Mouse (Mus musculus) heart, postnatal 4 days (tissue): ENCODE measurements at regions not wholly inside any gene's neighbourhood (a gene's known extent, or its start where the extent isn't known, plus 50 kb on each side); places are given as distances from the start of the nearest gene placed in this dataset.

Experiments used
- DNase-seq: peaks from one replicate; pipeline ENCODE4 v3.0.0; 2021

GRCm38 (mm10) chr17:14540269-14540975, 153.6 kb downstream of the Thbs2 start:
- no peak for DNase-seq

DNA sequence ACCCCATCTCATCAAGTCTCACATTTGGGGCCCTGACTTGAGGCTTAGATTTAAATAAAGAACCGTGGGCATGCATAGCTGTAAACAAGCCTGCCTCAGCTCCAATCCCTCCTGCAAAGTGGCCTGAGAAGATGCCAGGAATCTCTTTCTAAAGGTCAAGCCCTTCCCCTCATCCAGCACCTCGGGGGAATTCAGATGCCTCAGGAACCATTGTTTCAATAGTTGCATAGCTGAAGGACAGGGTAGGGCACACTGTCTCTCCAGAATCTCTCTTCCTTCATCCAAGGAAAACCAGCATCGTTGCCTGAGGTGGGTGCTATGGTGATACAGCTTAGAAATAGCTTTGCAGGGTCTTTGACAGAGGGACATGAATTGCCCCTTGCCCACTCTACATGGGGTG, 154.4 kb downstream of the Thbs2 start:
- no peak for DNase-seq

DNA sequence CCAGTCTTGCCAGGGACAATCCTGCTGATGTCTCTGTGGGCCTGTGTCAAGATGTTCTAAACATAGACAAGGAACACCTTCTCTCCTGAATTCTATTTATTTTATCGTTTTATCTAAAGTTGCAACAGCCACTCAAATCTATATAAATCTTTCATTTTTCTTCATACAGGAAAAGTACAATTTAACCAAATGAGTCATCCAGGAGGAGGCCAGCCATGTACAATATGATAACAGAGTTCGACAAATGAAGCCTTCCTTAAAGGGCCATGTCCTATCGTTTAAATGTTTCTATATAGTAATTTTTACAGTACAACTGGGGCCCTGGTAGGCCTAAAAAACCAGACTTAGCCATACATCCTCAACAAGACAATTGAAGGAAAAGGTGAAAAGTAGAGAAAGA, 154.8 kb downstream of the Thbs2 start:
- DNase-seq: no peak

DNA sequence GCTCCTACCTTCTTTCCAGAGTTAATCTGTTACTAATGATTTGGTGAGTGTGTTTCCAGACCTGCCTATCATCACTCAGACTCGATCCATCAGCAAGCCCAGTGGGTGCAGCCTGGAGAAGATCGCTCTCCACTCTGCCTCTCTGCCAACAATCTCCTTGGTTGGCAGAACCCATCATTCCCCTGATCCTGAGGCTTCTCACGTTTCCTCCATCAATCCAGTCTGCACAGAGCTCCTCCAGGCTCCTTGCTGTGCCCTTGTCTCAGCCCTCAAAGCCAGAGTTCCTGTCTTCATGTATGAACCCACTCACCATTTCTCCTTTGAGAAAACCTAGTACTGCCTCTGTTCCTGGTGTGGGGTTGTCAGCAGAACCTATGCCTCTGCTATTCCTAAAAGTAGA, 155.5 kb downstream of the Thbs2 start:
- DNase-seq: no peak

- no peak for DNase-seq
Observed at GRCm38 (mm10) chr17:14532979-14533314, 161.1 kb downstream of the Thbs2 start.

DNA sequence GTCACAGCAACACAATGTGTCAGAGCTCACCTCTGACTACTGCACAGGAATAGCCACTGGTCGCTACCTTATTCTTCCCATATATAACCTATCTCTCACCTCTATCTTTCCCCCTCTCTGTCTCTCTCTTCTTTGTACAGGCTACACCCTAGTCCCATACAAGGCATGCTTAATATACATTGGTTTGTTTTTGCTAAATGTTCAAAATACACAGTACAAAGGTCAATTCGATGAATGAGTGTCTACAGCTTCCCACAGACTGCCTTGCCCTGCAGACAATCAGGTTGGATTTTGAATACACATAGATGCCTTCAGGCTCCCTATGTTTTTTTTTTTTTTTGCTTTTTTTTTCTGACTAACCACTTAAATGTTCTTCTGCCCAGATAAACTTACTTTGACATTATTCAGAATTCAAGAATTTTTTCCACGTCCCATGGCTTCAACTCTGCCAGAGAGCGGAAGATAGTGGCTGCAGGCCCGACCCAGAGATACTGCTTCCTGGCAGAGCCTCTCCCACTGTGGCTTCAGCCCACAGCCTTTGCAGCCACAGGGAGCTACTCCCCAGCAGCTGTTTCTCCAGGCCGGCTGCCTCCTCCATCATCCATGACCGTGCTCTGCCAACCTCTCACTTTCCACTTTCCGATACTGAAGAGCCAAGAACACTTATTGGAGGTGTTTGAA, 161.6 kb downstream of the Thbs2 start:
- peak; percentile 50 for DNase-seq

GRCm38 (mm10) chr17:14531796-14532195, 162.2 kb downstream of the Thbs2 start:
- DNase-seq: no peak

DNA sequence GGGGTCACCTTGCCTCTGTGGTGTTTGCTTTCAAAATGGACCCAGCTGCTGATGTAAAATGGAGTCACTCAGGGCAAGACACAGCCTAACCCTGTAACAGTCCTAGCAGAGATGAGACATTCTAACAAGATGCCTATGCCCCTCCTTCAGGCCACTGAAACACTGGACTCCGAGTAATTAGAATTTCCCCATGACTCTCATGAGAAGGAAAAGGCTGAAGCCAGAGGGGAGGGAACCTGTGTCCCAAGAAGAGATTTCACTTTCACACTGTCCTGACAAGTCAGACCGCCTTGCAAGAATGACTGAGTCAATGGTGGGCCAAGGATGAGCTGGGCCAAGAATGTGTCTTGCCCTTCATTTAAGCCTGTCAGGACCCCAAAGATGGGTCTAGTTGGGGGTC, 166.3 kb downstream of the Thbs2 start:
- no peak for DNase-seq

- DNase-seq: no peak
Observed at GRCm38 (mm10) chr17:14525255-14525654, 168.8 kb downstream of the Thbs2 start.

GRCm38 (mm10) chr17:14524426-14525236, 169.4 kb downstream of the Thbs2 start:
- peak; percentile 75 for DNase-seq

GRCm38 (mm10) chr17:14522011-14522410, 172.0 kb downstream of the Thbs2 start:
- no peak for DNase-seq

DNA sequence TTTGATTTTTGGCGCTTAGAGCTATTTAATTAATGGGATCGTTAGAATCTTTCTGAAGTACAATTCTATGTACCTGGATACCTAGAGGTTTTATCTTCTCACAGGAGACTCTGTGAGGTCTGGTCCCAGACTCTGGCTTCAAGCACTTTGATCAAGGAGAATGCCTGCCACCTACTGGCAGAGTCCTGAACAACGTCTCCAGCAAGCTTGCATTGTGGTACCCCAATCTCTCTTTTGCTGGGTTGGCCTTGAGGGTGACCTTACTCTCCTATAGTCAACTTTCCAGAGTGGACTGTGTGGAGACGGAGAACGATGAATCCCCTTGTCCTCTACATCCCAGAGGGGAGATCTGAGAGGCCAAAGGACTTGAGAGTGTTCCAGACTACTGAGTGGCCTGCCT, 173.5 kb downstream of the Thbs2 start:
- DNase-seq: peak; percentile 85

DNA sequence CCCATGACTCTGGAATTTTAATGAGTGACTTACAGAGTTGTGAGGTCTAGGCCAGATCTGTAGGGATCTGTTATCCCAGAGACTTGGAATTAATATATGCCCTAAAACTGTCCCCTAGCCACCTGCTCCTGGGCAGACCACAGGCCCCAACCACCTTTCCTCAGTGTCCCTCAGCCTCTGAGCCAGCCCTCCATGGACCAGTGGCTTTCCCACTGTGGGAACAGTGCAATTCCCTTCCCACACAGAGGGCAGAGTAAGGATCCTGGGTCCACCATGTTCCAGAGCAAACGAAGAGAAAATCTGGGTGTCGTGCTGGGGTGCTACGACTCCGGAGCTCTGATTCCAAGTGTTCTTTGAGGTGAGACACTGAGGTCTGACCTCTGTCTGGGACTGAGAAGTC, 174.7 kb downstream of the Thbs2 start:
- DNase-seq: no peak

GRCm38 (mm10) chr17:14518216-14518615, 175.8 kb downstream of the Thbs2 start:
- no peak for DNase-seq

DNA sequence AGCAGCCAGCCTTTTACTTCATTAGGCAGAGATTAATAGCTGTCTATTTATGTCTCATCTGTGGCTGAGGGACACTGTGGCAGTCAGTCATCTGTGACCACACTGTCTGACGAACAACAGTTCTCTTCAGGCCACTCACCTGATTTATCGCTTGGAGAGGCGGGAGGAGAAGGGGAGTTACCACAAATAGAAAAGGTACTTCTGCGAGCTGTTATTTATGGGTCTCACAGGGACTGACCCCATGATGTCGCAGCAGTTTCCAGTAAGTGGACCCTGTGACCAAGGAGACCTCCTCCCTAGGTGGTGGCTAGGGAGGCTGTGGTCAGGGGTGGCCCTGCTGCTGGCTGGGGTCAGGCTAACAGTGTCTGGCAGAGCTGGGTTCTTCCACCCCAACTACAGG, 176.7 kb downstream of the Thbs2 start:
- peak; percentile 43 for DNase-seq

DNA sequence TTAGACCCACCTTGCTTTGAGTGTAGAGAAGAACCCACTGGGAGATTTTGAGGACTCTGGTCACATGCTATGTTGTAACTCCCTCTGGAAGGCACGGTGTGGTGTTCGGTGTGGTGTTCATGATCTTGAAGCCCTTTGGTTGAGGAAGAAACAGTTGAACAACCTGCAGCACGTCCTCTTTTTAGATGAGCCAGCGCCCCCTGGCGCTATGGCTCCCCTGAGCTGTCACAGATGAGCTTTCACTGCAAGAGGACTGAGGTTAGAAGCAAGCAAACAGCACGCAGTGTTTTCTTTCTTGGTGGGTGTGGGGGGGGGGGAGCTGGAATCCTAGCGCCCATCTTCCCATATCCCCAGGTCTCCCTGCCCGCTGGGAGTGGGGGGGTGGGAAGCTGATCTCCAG, 177.9 kb downstream of the Thbs2 start:
- DNase-seq: peak; percentile 77

DNA sequence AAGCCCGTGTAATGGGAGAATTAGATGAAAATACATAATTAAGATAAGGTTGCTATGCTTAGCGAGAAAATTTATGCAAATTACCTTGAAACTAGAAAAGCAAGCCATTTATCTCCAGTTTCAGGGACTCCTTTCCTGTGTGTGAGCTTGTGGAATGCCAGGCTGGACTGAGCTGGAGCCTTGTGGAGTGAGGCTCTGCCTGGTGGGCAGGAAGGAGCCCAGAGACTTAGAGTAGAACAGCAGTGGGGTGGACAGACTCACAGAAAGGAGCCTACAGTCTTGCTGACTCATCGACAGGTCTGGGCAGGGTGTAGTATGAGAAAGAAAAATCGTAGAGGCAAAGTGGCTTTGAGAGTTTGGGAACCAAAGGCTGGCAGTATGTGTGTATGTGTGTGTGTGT, 180.6 kb downstream of the Thbs2 start:
- DNase-seq: no peak

DNA sequence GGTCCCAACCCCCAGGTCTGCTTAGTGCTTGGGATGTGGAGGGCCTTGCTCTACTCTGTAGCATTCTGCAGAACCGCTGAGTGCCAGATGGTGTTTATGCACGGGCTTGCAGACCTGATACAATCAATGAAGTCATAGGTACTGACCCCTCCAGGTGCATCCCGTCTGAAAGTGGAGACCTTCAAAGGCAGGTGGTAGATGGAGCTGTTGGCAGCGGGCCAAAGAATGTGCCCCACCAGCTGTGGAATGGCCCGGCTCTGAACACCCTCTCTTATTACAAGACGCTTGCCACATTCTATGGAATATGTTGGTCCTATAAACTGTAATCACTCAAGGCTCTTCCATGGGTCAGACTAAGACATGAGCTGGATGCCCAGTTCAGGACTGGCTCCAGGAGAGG, 183.5 kb downstream of the Thbs2 start:
- no peak for DNase-seq

DNA sequence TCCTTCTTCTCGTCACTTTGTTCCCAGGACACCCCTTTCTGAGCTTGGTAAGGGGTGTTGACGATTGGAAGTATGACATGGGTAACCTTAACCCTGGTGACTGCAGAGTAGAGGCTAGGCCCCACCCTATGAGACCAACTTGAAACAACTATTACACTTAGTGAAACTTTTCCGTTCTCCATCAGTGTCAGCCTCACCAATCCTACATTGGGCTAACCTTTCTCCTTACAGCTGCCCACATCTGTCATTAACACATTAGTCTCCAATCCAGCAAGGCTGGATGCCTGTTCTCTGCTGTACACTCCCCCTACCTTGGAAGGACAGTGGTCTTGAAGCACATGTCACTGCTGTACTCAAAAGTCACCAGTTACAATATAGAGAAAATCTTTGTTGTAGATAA, 186.9 kb downstream of the Thbs2 start:
- no peak for DNase-seq

GRCm38 (mm10) chr17:14506123-14506522, 187.9 kb downstream of the Thbs2 start:
- DNase-seq: no peak

GRCm38 (mm10) chr17:14505415-14505814, 188.6 kb downstream of the Thbs2 start:
- DNase-seq: peak; percentile 32

DNA sequence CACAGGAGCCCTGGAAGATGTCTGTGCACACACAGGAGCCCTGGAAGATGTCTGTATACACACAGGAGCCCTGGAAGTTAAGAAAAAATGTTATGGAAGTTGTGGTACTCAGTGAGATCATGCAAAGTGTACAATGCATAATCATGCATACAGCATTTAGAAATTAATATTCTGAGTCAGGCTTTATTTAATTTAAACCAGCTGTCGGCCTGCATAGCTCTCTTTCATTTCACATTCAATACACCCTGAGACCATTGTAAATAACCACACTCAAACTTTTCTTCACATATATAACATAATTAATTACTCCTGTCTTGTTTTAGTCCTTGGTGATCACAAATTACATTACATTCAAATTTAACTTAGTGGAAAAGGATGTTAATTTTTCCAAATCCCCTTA, 190.4 kb downstream of the Thbs2 start:
- DNase-seq: no peak

- DNase-seq: no peak
Observed at GRCm38 (mm10) chr17:14501341-14501740, 192.7 kb downstream of the Thbs2 start.

GRCm38 (mm10) chr17:14497086-14497485, 196.9 kb downstream of the Thbs2 start:
- DNase-seq: no peak
